Mouse (Mus musculus) midbrain, embryonic 11.5 days (tissue): ENCODE results near the gene Polg. TPM values are rescaled to one million over a fixed set of nuclear protein-coding genes. Genes with fewer than 3 reads are reported as not detected.
A peak's percentile ranks its signal among the peaks of the same experiment; 100 is the strongest.

Experiments used
- ATAC-seq: fragments of 200-750 bp; cut with Nextera tagmentation; 2 replicates; pipeline ENCODE4 v1.8.0; 2017; ENCODE audit warnings: moderate TSS enrichment, moderate library complexity; ENCODE audit not compliant: low FRiP score
- DNase-seq: peaks from one replicate; pipeline ENCODE4 v3.0.0; 2015; ENCODE audit warnings: low spot score; ENCODE audit errors: missing footprints
- H3K27ac ChIP-seq: fragments of 300-500 bp; sonication (generic); 2 replicates; pipeline ENCODE4 v1.5.1; 2014; ENCODE audit warnings: low read depth, low read length
- H3K27me3 ChIP-seq: fragments of 300-500 bp; sonication (generic); 2 replicates; pipeline ENCODE4 v1.6.1; 2014; ENCODE audit warnings: mild to moderate bottlenecking, low read length, moderate library complexity, mixed read lengths; ENCODE audit not compliant: control insufficient read depth, insufficient read depth
- H3K36me3 ChIP-seq: fragments of 300-500 bp; sonication (generic); 2 replicates; pipeline ENCODE4 v1.6.1; 2014; ENCODE audit warnings: mild to moderate bottlenecking, low read length, moderate library complexity, mixed read lengths; ENCODE audit not compliant: control insufficient read depth, insufficient read depth
- H3K4me1 ChIP-seq: fragments of 300-500 bp; sonication (generic); 2 replicates; pipeline ENCODE4 v1.6.1; 2014; ENCODE audit warnings: low read length; ENCODE audit not compliant: control insufficient read depth, insufficient read depth
- H3K4me2 ChIP-seq: fragments of 300-500 bp; sonication (generic); 2 replicates; pipeline ENCODE4 v1.6.1; 2014; ENCODE audit warnings: mild to moderate bottlenecking, moderate library complexity
- H3K4me3 ChIP-seq: fragments of 300-500 bp; sonication (generic); 2 replicates; pipeline ENCODE4 v1.5.1; 2014; ENCODE audit warnings: low read depth, low read length
- H3K9ac ChIP-seq: fragments of 300-500 bp; sonication (generic); 2 replicates; pipeline ENCODE4 v1.6.1; 2014; ENCODE audit warnings: low read length
- H3K9me3 ChIP-seq: fragments of 300-500 bp; sonication (generic); 2 replicates; pipeline ENCODE4 v1.6.1; 2016; ENCODE audit warnings: low read length; ENCODE audit not compliant: control insufficient read depth
- whole genome bisulfite sequencing: fragments of 180-500 bp; shearing (Covaris S2); extraction: QIAGEN DNeasy Blood & Tissue Kit; methylation state at CpG from one replicate; pipeline ENCODE4 v1.1.7; 2014; 5-methylcytosine and 5-hydroxymethylcytosine counted together
- polyA plus RNA-seq: library from polyadenylated mRNA; unstranded; fragments of >200 nt; fragmentation: Nextera tagmentation; extraction: Ambion mirVana; gene quantifications from 2 replicates; pipeline ENCODE4 v1.2.1, GENCODE M21; 2014

Polg gene
- 24.0 and 26.7 TPM in 2 replicates for polyA plus RNA-seq

DNA sequence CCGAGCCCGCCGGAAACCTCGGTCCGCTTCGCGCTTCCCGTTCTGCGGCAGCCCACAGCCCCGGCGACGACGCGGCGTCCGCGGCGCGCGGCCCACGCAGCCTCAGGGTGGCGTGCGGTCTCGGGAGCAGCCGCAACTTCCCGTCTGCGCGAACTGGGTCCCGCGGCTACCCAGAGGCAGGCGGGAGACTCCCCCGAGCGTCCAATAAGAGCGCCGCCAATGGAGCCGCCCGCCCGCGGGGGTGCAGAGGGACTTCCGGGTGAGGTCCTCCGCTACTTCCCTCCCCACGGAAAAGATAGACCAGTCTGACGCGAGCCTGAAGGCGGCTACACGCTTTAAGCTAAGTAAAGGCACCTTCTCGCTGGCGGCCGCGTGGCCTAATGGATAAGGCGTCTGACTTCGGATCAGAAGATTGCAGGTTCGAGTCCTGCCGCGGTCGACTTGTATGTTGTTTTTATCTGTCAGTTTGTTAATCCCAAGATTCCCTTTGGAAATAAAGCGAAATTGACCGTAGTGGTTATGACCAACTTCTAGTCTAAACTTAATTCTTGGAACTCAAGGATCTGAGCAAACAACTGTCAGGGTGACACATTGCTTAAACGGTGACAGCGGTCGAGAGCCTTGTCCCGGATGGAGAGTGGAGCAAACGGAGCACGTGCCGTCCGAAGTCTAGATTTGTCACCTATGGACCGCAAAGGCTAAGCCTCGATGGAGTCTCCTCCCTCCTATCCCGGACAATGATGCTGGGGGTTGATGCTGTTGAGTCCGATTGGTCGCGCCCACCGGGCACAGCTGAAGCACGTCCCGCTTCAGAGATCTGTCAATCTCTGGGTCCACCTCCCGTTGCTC lies at the start of gene Polg:
Polg (minus strand) TSS at position 310 of the 849 bp plus-strand sequence.
- peak; percentile 100 for DNase-seq
- WGBS: under 1% methylated on average over 71 of the region's 76 CpGs
- H3K27ac ChIP-seq: peak within 1 kb of the TSS; percentile 35; the same call in 1 of the 2 replicates
- H3K4me1 ChIP-seq: peaks cover 20% of the 10 kb centered on the region
- H3K36me3 ChIP-seq: peaks cover 3% of the 10 kb centered on the region; the same call in 1 of the 2 replicates
- peak within 1 kb of the TSS; percentile 83 for H3K4me2 ChIP-seq
- peak; percentile 95 for ATAC-seq
- peak within 1 kb of the TSS; percentile 85 for H3K9ac ChIP-seq
- H3K9me3 ChIP-seq: no peaks in the 10 kb centered on the region
- peak within 1 kb of the TSS; percentile 92 for H3K4me3 ChIP-seq
- peaks cover 12% of the 10 kb centered on the region; the same call in 1 of the 2 replicates for H3K27me3 ChIP-seq

DNA sequence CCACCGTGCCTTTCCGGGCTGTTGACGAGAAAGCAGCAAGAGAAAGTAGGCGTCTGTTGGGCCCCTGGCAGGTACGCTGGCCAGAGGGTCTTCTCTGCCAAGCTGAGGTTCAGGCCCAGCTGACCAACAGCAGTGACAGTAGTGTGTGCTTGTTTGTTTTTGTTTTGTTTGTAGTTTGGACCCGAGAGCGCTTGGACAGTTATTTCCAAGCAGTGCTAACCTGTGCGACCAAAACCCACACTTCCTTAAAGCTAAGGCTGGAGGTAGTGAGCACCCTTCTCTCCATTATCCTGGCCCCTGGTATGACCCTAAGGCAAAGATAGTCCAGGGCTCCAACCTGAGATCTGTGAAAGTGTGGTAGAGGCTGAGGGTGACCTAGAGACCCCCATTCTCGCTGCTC lies 49.7 kb upstream of the Polg start:
- Histone ChIP-seq H3K4me3 (peak overlapping the region; percentile 28; the same call in 1 of the 2 replicates), H3K27ac (peak overlapping the region; percentile 67), H3K9me3 (no peaks in the 10 kb centered on the region), H3K4me2 (peak overlapping the region; percentile 47), H3K27me3 (peaks cover 79% of the 10 kb centered on the region), H3K9ac (peak overlapping the region; percentile 65), H3K36me3 (no peaks in the 10 kb centered on the region), H3K4me1 (peaks cover 68% of the 10 kb centered on the region)
- 35% methylated on average over 9 of the region's 9 CpGs for WGBS
- peak; percentile 93 for DNase-seq
- ATAC-seq: no peak

DNA sequence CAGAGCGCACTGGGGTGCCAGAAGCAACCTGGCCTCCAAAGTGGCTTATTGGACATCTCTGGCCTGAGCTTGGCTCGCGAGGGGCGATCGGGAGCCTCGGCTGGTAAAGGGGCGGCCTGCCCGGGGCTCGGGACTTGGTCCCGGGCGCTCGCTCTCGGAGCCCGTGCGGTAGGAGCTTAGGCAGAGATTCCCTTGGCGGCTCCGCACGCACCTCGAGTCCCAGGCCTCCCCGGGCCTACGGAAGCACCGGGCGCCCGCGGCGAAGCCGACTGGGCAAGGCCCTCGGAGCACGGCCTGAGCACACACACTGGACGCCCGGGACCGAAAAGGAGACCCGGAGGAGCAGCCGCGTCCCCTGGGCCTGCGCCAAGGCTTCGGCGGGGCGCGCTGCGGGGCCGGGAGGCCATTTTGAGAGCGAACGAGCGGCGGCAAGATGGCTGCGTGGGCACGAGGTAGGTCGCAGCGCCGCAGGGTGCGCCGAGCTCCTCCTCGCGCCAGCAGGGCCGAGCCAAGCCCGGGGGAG lies 49.1 kb upstream of the Polg start:
- Histone ChIP-seq H3K36me3 (no peaks in the 10 kb centered on the region), H3K4me2 (peak overlapping the region; percentile 47), H3K27me3 (peaks cover 85% of the 10 kb centered on the region), H3K9me3 (no peaks in the 10 kb centered on the region), H3K27ac (peak overlapping the region; percentile 67), H3K4me1 (peaks cover 65% of the 10 kb centered on the region), H3K9ac (peak overlapping the region; percentile 65), H3K4me3 (peak overlapping the region; percentile 28)
- WGBS: 2% methylated on average over 57 of the region's 57 CpGs
- peak; percentile 95 for DNase-seq
- peak; percentile 23 for ATAC-seq

DNA sequence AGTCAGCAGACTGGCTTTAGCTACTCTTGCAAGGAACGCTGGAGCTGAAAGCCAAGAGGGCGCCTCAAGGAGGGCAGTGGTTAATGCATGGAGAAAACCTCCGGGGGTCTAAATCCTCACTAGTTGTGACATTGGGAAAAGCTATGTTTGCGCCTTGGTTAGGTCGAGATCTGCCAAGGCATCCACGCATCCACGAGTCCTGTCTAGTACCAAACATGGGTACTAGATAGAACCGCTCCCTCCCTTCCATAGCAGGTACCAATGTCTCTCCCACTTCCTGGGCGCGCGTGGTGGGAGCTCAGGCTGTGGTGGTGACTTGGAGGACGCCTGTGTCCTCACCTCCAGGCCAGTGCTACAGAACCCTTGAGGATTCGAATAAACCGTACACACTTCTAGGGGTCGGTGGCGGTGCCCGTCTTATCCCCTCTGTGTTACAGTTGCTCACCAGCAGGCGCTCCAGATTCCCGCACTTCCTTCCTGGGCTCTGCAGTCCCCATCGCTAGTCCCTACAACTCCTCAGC lies 48.3 kb upstream of the Polg start:
- H3K27me3 ChIP-seq: peaks cover 91% of the 10 kb centered on the region
- DNase-seq (peak; percentile 97), ATAC-seq (peak; percentile 34; the same call in 1 of the 2 replicates)
- H3K9ac ChIP-seq: peak overlapping the region; percentile 20
- peak overlapping the region; percentile 67 for H3K27ac ChIP-seq
- H3K9me3 ChIP-seq: no peaks in the 10 kb centered on the region
- H3K4me1 ChIP-seq: peaks cover 64% of the 10 kb centered on the region
- no peaks in the 10 kb centered on the region for H3K36me3 ChIP-seq
- 5% methylated on average over 20 of the region's 20 CpGs for WGBS
- H3K4me3 ChIP-seq: no peak overlapping the region
- H3K4me2 ChIP-seq: peak overlapping the region; percentile 47

DNA sequence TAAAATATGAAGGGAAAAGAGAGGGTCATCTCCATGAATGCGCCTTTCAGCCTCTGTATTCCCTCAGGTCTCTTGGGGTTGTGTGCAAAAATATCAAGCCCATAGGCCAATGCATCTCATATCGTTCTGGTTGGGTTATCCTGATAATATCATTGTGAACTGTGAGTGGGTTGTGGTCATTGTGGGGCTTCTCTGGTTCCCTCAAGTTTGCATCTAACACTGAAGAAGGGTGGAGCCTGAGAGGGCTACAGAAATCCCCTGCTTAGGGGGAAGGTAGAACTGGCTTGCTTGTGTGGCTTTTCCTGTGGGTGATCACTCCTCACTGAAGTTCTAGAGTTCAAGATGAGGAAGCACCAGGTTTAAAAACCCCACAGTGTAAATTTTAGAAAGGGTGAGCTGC lies 47.3 kb upstream of the Polg start:
- Histone ChIP-seq H3K27ac (no peak overlapping the region; the same call in 1 of the 2 replicates), H3K9me3 (no peaks in the 10 kb centered on the region), H3K36me3 (no peaks in the 10 kb centered on the region), H3K9ac (no peak overlapping the region), H3K4me3 (no peak overlapping the region), H3K4me2 (peak overlapping the region; percentile 13; the same call in 1 of the 2 replicates), H3K27me3 (peaks cover 93% of the 10 kb centered on the region), H3K4me1 (peaks cover 63% of the 10 kb centered on the region)
- WGBS: 11% methylated on average over 2 of the region's 2 CpGs
- DNase-seq: peak; percentile 90
- no peak for ATAC-seq

DNA sequence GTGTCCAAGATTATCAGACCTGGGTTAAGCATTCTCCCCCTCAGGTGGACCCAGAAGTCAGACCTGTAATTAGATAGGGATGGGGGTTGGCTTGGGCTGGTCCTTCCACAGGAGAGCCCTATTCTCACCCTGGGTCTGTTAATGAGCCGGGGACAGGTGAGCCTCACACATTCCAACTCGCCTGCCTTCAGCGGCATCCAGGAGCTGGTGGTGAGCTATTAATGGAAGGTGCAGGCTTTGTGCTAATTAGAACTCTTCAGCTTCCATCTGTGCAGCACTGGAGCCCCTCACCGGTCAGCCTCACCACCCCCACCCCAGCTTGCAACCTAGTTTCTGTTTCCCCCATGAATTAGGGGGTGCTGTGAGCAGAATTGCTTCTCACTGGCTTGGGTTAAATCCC lies 46.3 kb upstream of the Polg start:
- Histone ChIP-seq H3K4me2 (no peak overlapping the region), H3K4me3 (no peak overlapping the region), H3K27ac (peak overlapping the region; percentile 51; the same call in 1 of the 2 replicates), H3K27me3 (peaks cover 94% of the 10 kb centered on the region), H3K9me3 (no peaks in the 10 kb centered on the region), H3K4me1 (peaks cover 62% of the 10 kb centered on the region), H3K9ac (0 out of 2 replicates have a peak overlapping the region, but pooled peaks have one; percentile 16), H3K36me3 (no peaks in the 10 kb centered on the region)
- ATAC-seq: no peak
- DNase-seq: peak; percentile 91
- 7% methylated on average over 4 of the region's 4 CpGs for WGBS

DNA sequence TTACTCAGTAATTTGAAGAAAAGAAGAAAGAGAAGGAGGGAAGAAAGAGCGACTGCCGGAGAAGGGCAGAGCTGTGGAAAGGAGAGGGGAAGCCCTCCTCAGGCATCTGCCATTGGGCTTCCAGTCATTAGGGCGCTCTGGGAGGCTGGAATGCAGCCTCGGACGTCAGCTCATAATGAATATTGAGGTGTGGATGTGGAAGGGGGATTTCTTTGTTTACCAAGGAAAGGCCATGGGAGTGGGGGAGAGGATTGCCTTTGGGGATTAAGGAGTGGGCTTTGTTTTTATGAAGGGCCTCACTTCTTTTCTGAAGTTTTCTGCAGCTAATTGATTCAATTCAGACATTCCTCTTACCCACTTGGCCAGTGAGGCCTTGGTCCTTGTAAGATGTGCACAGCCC lies 45.5 kb upstream of the Polg start:
- no peaks in the 10 kb centered on the region for H3K9me3 ChIP-seq
- DNase-seq: peak; percentile 90
- H3K27me3 ChIP-seq: peaks cover 95% of the 10 kb centered on the region
- WGBS: 5% methylated on average over 5 of the region's 5 CpGs
- peaks cover 63% of the 10 kb centered on the region for H3K4me1 ChIP-seq
- no peak overlapping the region for H3K4me3 ChIP-seq
- H3K36me3 ChIP-seq: no peaks in the 10 kb centered on the region
- ATAC-seq: no peak
- peak overlapping the region; percentile 58 for H3K27ac ChIP-seq
- H3K4me2 ChIP-seq: no peak overlapping the region; the same call in 1 of the 2 replicates
- peak overlapping the region; percentile 13; the same call in 1 of the 2 replicates for H3K9ac ChIP-seq

DNA sequence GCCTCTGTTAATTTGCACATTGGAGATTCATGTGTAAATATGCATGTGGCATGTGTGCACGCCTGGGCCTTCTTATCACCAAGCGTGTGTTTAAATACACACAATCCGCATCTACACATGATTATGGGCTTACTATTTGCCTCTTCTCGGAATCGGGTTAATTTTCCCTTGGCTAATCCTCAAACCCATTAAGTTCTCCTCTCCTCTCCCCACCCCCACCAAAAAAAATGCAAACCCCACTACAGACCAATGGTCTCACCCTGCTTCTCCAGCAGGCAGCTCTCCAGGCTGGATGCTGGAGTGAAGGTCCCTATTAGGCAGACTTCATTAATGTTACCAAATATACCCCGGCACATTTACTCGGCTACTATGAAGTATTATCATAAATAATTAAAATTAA lies 45.0 kb upstream of the Polg start:
- Histone ChIP-seq H3K27ac (peak overlapping the region; percentile 58; the same call in 1 of the 2 replicates), H3K9ac (peak overlapping the region; percentile 21; the same call in 1 of the 2 replicates), H3K36me3 (no peaks in the 10 kb centered on the region), H3K4me1 (peaks cover 65% of the 10 kb centered on the region), H3K9me3 (no peaks in the 10 kb centered on the region), H3K4me2 (peak overlapping the region; percentile 58), H3K27me3 (peaks cover 96% of the 10 kb centered on the region), H3K4me3 (no peak overlapping the region)
- ATAC-seq (no peak), DNase-seq (peak; percentile 93)
- WGBS: 11% methylated on average over 7 of the region's 7 CpGs
